Mouse (Mus musculus) C2C12 (cell line): ENCODE results near the gene Usp3.

Experiments
- CEBPB ChIP-seq: IDR thresholded peaks from one replicate; pipeline ENCODE4 v1.6.1; 2011; ENCODE audit warnings: low read depth, mild to moderate bottlenecking, control low read depth, moderate library complexity
- CTCF ChIP-seq: IDR thresholded peaks from one replicate; pipeline ENCODE4 v1.5.1; 2011; ENCODE audit not compliant: control insufficient read depth, insufficient read depth, insufficient read length
- FOSL1 ChIP-seq: IDR thresholded peaks from one replicate; pipeline ENCODE4 v1.8.0; 2011; ENCODE audit warnings: mild to moderate bottlenecking, low read length; ENCODE audit not compliant: poor library complexity, insufficient read depth, severe bottlenecking
- MAX ChIP-seq: IDR thresholded peaks from one replicate; pipeline ENCODE4 v1.6.1; 2011; ENCODE audit warnings: mild to moderate bottlenecking, control low read depth
- MYOD1 ChIP-seq: IDR thresholded peaks from one replicate; pipeline ENCODE4 v1.6.1; 2011; ENCODE audit warnings: low read depth; ENCODE audit not compliant: control insufficient read depth, insufficient read length
- MYOG ChIP-seq: IDR thresholded peaks from one replicate; pipeline ENCODE4 v1.6.1; 2011; ENCODE audit not compliant: control insufficient read depth, insufficient read length; ENCODE audit errors: extremely low read depth
- USF1 ChIP-seq: IDR thresholded peaks from one replicate; pipeline ENCODE4 v1.6.1; 2011; ENCODE audit warnings: low read depth, mild to moderate bottlenecking, control low read depth, moderate library complexity

- TF ChIP-seq USF1 (no peak), CTCF (no peak), MAX (no peak), FOSL1 (no peak), CEBPB (no peak), MYOG (no peak), MYOD1 (no peak)
Measured at GRCm38 (mm10) chr9:66640491-66640890, 47.5 kb upstream of the Usp3 start.
